Mouse (Mus musculus): ENCODE measurements around the gene Clcf1. TPM values are rescaled to one million over a fixed set of nuclear protein-coding genes. Genes with fewer than 3 reads are reported as not detected.

Clcf1 gene
- polyA plus RNA-seq, 2 experiments from 2014 or later: 35.0 to 46.5 TPM

DNA sequence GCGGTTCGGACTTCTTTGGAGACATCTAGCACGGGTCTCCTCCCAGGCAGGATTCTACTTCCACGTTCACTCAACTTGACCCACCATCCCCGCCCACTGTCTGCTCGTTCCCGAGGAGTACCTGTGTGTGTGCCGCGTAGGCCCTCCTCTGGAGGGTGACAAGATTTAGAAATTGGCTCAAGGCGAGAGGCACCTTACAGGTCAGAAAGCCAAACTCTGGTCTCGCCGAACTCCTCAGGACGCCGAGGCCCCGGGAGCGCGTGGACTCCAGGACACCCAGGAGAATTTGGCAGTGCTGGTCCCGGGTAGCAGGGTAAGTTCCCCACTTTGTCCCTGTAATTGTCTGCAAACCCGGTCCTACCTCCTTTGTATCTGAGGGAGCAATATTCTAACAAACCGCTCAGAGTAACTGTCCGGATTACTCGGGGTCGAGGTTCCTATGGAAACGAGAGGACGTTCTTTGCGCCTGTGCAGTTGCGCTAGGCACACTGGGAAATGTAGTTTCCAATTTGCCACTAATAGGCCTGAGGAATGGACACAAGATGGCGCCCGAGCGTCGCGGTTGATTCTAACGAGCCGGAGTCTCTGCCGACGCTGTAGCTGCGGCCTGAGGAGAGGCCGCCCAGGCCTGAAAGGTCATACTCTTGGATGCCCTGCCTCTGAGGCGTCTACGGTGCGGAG lies 43.3 kb downstream of the Clcf1 start:
- ATAC-seq: peak; percentile 95

DNA sequence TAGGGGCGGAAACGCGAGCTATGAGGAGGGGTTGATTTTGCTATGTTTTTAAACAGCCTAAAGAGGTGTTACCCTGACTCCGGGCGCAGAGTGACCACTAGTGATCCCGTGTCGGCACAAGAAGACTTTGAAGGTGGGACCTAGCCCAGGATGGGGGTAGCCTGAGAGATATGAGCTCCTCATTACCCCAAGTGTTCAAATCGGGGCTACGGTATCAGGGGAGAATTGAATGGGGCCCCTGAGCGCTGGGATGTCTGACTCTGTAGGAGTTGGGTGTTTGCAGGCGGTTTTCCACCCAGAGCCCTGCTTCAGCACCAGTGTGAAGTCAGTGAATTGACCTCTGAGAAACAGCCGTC lies 43.8 kb downstream of the Clcf1 start:
- no peak for ATAC-seq

- ATAC-seq: no peak
Observed at GRCm38 (mm10) chr19:4261038-4261698, 47.1 kb downstream of the Clcf1 start.

- no peak for ATAC-seq
Observed at GRCm38 (mm10) chr19:4262756-4263155, 48.7 kb downstream of the Clcf1 start.

DNA sequence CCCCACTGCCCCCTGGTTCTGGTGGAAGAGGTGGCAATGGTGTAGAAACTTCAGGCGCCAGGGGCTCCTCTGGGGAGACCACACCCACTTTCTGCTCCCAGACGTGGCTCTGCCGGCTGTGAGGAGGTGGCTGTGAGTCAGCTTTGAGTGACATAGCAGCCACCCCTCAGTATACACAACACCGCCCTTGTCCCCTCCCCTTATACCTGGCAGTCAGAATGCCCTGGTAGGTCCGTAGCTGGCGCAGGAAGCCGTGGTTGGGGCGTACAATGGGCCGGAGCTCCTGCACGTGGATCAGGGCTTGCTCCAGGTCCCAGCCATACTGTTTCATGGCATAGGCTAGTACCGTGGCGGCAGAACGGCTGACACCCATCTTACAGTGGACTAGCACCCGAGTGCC lies 49.7 kb downstream of the Clcf1 start:
- no peak for ATAC-seq

GRCm38 (mm10) chr19:4264171-4264780 lies 50.2 kb downstream of the Clcf1 start:
- ATAC-seq: no peak

GRCm38 (mm10) chr19:4265956-4266355 lies 51.9 kb downstream of the Clcf1 start:
- ATAC-seq: no peak

DNA sequence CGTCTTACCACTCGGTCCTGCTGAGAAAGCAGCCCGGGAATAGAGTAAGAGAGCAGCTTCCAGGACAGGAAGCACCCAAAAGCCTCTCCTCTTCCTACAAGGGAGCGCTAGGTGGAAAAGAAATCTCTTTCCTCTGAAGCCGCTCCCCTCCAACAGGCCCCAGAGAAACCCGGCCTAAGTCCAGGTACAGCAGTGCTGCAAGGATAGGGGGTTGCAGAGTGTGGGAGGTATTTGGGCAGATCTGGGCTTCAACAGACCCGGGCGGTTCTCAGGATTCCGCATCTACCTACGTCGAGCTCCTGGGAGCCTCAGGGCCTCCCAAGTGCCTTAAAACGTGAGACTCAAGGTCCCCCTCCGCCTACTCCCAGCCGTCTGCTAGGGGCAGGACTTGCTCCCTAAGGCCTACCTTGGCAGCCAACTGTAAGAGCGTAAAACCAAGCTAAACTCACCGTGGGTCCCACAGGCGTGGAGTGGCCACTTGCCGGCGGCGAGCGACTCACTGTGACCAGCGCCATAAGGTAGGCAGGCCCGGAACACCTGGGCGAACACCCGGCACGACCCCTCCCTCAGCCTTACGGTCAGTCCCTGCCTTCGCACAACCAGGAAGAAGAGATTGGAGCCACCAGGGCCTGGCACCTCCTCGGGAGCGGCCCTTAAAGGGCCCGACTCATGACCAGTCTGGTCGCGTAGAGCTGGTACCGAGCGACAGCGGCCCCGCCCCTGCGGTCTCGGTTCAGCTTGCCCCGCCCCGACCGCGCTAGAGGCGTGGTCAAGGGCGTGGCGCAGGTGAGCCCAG lies 54.7 kb downstream of the Clcf1 start, which contains the start of gene Ssh3:
Ssh3 (minus strand) TSS at position 615 of the 796 bp plus-strand sequence.
- peak; percentile 73 for ATAC-seq

GRCm38 (mm10) chr19:4270187-4270586 lies 56.1 kb downstream of the Clcf1 start:
- no peak for ATAC-seq

- ATAC-seq: no peak
Observed at GRCm38 (mm10) chr19:4270972-4271371, 56.9 kb downstream of the Clcf1 start.

Other genes with a start within 250 kb of the Clcf1 start
- gene Aldh3b2, start 241.9 kb upstream of the Clcf1 start, polyA plus RNA-seq (2017; shearing (Covaris generic)): not detected
- 1 to 10 TPM in 1 of 2 experiments, not detected in 1; 1.5 TPM for gene Acy3, start 227.7 kb upstream of the Clcf1 start, polyA plus RNA-seq (2017; shearing (Covaris generic))
- not detected for gene Tbx10, start 221.5 kb upstream of the Clcf1 start, polyA plus RNA-seq (2017; shearing (Covaris generic))
- gene Nudt8, start 213.7 kb upstream of the Clcf1 start, polyA plus RNA-seq (2017; shearing (Covaris generic)): 10 to 100 TPM; 10.7 to 15.2 TPM
- gene Gm49405, start 213.6 kb upstream of the Clcf1 start, polyA plus RNA-seq (2017; shearing (Covaris generic)): under 1 TPM; 0.78 to 0.96 TPM
- 1 to 10 TPM; 1.1 to 2.1 TPM for gene Doc2g, start 210.9 kb upstream of the Clcf1 start, polyA plus RNA-seq (2017; shearing (Covaris generic))
- 100 to 1,000 TPM; 109 to 164 TPM for gene Ndufv1, start 201.4 kb upstream of the Clcf1 start, polyA plus RNA-seq (2017; shearing (Covaris generic))
- gene Gstp1, start 176.3 kb upstream of the Clcf1 start, polyA plus RNA-seq (2017; shearing (Covaris generic)): 100 to 1,000 TPM; 543 to 655 TPM
- gene Gstp2, start 168.2 kb upstream of the Clcf1 start, polyA plus RNA-seq (2017; shearing (Covaris generic)): 1 to 10 TPM; 4.2 to 5.3 TPM
- gene Gstp3, start 154.7 kb upstream of the Clcf1 start, polyA plus RNA-seq (2017; shearing (Covaris generic)): 100 to 1,000 TPM; 158 to 206 TPM
- not detected for gene Cabp2, start 132.7 kb upstream of the Clcf1 start, polyA plus RNA-seq (2017; shearing (Covaris generic))
- 100 to 1,000 TPM; 328 to 403 TPM for gene Cdk2ap2, start 117.1 kb upstream of the Clcf1 start, polyA plus RNA-seq (2017; shearing (Covaris generic))
- gene Pitpnm1, start 114.2 kb upstream of the Clcf1 start, polyA plus RNA-seq (2017; shearing (Covaris generic)): 100 to 1,000 TPM in 1 of 2 experiments, 10 to 100 TPM in 1; 98.7 to 113 TPM
- 100 to 1,000 TPM; 179 to 208 TPM for gene Aip, start 88.4 kb upstream of the Clcf1 start, polyA plus RNA-seq (2017; shearing (Covaris generic))
- gene Gpr152, start 74.5 kb upstream of the Clcf1 start, polyA plus RNA-seq (2017; shearing (Covaris generic)): under 1 TPM in 1 of 2 experiments, not detected in 1; 0.29 TPM
- gene Cabp4, start 70.2 kb upstream of the Clcf1 start, polyA plus RNA-seq (2017; shearing (Covaris generic)): under 1 TPM; 0.79 to 0.92 TPM
- 100 to 1,000 TPM; 236 to 310 TPM for gene Coro1b, start 65.6 kb upstream of the Clcf1 start, polyA plus RNA-seq (2017; shearing (Covaris generic))
- gene Ptprcap, start 60.6 kb upstream of the Clcf1 start, polyA plus RNA-seq (2017; shearing (Covaris generic)): 100 to 1,000 TPM; 836 to 870 TPM
- gene Rps6kb2, start 50.9 kb upstream of the Clcf1 start, polyA plus RNA-seq (2017; shearing (Covaris generic)): 10 to 100 TPM; 31.7 to 39.0 TPM
- 10 to 100 TPM in 1 of 2 experiments, 1 to 10 TPM in 1; 9.4 to 11.9 TPM for gene Carns1, start 38.8 kb upstream of the Clcf1 start, polyA plus RNA-seq (2017; shearing (Covaris generic))
- 100 to 1,000 TPM; 594 to 924 TPM for gene Tbc1d10c, start 23.0 kb upstream of the Clcf1 start, polyA plus RNA-seq (2017; shearing (Covaris generic))
- gene Ppp1ca, start 22.2 kb upstream of the Clcf1 start, polyA plus RNA-seq (2017; shearing (Covaris generic)): 100 to 1,000 TPM; 835 to 936 TPM
- 10 to 100 TPM; 63.6 to 83.6 TPM for gene Rad9a, start 12.6 kb upstream of the Clcf1 start, polyA plus RNA-seq (2017; shearing (Covaris generic))
- not detected for gene AC109138.7, start 119 bp downstream of the Clcf1 start, polyA plus RNA-seq (2017; shearing (Covaris generic))
- 100 to 1,000 TPM; 117 to 127 TPM for gene Pold4, start 17.7 kb downstream of the Clcf1 start, polyA plus RNA-seq (2017; shearing (Covaris generic))
- 10 to 100 TPM in 1 of 2 experiments, 1 to 10 TPM in 1; 8.1 to 15.9 TPM for gene Ssh3, start 54.9 kb downstream of the Clcf1 start, polyA plus RNA-seq (2017; shearing (Covaris generic))
- 1 to 10 TPM; 2.4 to 2.5 TPM for gene Ankrd13d, start 68.9 kb downstream of the Clcf1 start, polyA plus RNA-seq (2017; shearing (Covaris generic))
- gene Grk2, start 92.0 kb downstream of the Clcf1 start, polyA plus RNA-seq (2017; shearing (Covaris generic)): 100 to 1,000 TPM in 1 of 2 experiments, 10 to 100 TPM in 1; 93.7 to 101 TPM
- gene Kdm2a, start 184.0 kb downstream of the Clcf1 start, polyA plus RNA-seq (2017; shearing (Covaris generic)): 10 to 100 TPM; 90.1 to 95.4 TPM
- gene Rhod, start 225.2 kb downstream of the Clcf1 start, polyA plus RNA-seq (2017; shearing (Covaris generic)): 1 to 10 TPM; 2.6 to 3.2 TPM

All from CD4-positive, CD25-positive, alpha-beta regulatory T cell, adult 4 months (primary cell).